In genomic region chr16:32508506-32509065, GRCm38 (mm10) we compare ENCODE assay signal across 11 mouse cellular contexts. TPM values are rescaled to one million over a fixed set of nuclear protein-coding genes. Genes with fewer than 3 reads are reported as not detected.
DNase-seq lines count a peak whose midpoint lies in the region; ATAC-seq and TF ChIP-seq lines count a peak whose summit lies in the region.
"Had no signal": no experiment of that assay in that cellular context is flagged by ENCODE, and none has a peak within 500 bp of the region (broad histone marks: within the 10 kb centered on the region; RNA-seq: fewer than 3 reads in every experiment).

No protein-coding gene starts in this region.

- H3K27ac ChIP-seq in hindbrain, embryonic 14.5 days = peak overlapping the region; percentile 26; the same call in 1 of the 2 replicates
- no peak overlapping the region for H3K27ac ChIP-seq in hindbrain, embryonic 16.5 days (ENCODE audit: low read depth, low read length)
- no peak overlapping the region for H3K27ac ChIP-seq in forebrain, embryonic 16.5 days (ENCODE audit: low read length)
- H3K27ac ChIP-seq in liver, postnatal 0 days (ENCODE audit: low read depth) = peak overlapping the region; percentile 98

- H3K9me3 ChIP-seq in hindbrain, embryonic 14.5 days (ENCODE audit: control insufficient read depth, low read length) = no peaks in the 10 kb centered on the region
- H3K9me3 ChIP-seq in hindbrain, embryonic 16.5 days (ENCODE audit: control insufficient read depth, low read length) = no peaks in the 10 kb centered on the region
- H3K9me3 ChIP-seq in forebrain, embryonic 16.5 days (ENCODE audit: control insufficient read depth, low read length) = no peaks in the 10 kb centered on the region
- no peaks in the 10 kb centered on the region for H3K9me3 ChIP-seq in liver, postnatal 0 days (ENCODE audit: low read length)

- DNase-seq in hindbrain, embryonic 14.5 days (ENCODE audit: low spot score) = no peak
- DNase-seq in MEL-GATA-1-ER (ENCODE audit: extremely low read depth, low read depth) = peak; percentile 48
- DNase-seq in liver, postnatal 0 days = no peak
- no peak for DNase-seq in yolk sac, embryonic 10.5 days (ENCODE audit: low spot score)
- no peak for DNase-seq in urinary bladder, postnatal 14 days (ENCODE audit: low spot score)
- DNase-seq: gastrocnemius, postnatal 14 days; kidney, postnatal 25 days; lung, postnatal 36 days had no signal

- no peak overlapping the region for H3K4me2 ChIP-seq in hindbrain, embryonic 14.5 days (replicated peaks)
- H3K4me2 ChIP-seq in hindbrain, embryonic 16.5 days (ENCODE audit: low read length) = no peak overlapping the region
- H3K4me2 ChIP-seq in forebrain, embryonic 16.5 days (ENCODE audit: low read length) = no peak overlapping the region
- H3K4me2 ChIP-seq in liver, postnatal 0 days (ENCODE audit: low read depth, low read length) = peak overlapping the region; percentile 66

- WGBS in hindbrain, embryonic 14.5 days = 36% methylated on average over 3 of the region's 3 CpGs
- 40% methylated on average over 3 of the region's 3 CpGs for WGBS in hindbrain, embryonic 16.5 days
- 28% methylated on average over 3 of the region's 3 CpGs for WGBS in forebrain, embryonic 16.5 days
- WGBS in liver, postnatal 0 days (ENCODE audit: insufficient replicate concordance) = 42% methylated on average over 3 of the region's 3 CpGs

- H3K9ac ChIP-seq in hindbrain, embryonic 14.5 days = no peak overlapping the region
- no peak overlapping the region for H3K9ac ChIP-seq in hindbrain, embryonic 16.5 days (ENCODE audit: low read depth, low read length)
- no peak overlapping the region for H3K9ac ChIP-seq in forebrain, embryonic 16.5 days (replicated peaks; ENCODE audit: low read depth, low read length)
- H3K9ac ChIP-seq in liver, postnatal 0 days (replicated peaks) = peak overlapping the region; percentile 71

- H3K36me3 ChIP-seq in hindbrain, embryonic 14.5 days (replicated peaks; ENCODE audit: control insufficient read depth, insufficient read depth) = no peaks in the 10 kb centered on the region
- no peaks in the 10 kb centered on the region for H3K36me3 ChIP-seq in hindbrain, embryonic 16.5 days (ENCODE audit: control insufficient read depth, insufficient read depth, low read length)
- H3K36me3 ChIP-seq in forebrain, embryonic 16.5 days (ENCODE audit: control insufficient read depth, insufficient read depth) = no peaks in the 10 kb centered on the region
- H3K36me3 ChIP-seq in liver, postnatal 0 days (replicated peaks; ENCODE audit: insufficient read depth, low read length) = no peaks in the 10 kb centered on the region

- TF ChIP-seq EP300 in liver, postnatal 0 days (IDR thresholded peaks at IDR 0.05; ENCODE audit: low read depth) = no peak

- H3K4me3 ChIP-seq in hindbrain, embryonic 14.5 days (replicated peaks; ENCODE audit: low read length) = no peak overlapping the region
- H3K4me3 ChIP-seq in hindbrain, embryonic 16.5 days (ENCODE audit: low read length) = no peak overlapping the region
- no peak overlapping the region for H3K4me3 ChIP-seq in forebrain, embryonic 16.5 days (replicated peaks; ENCODE audit: low read length)
- H3K4me3 ChIP-seq in liver, postnatal 0 days (ENCODE audit: low read depth, low read length) = peak overlapping the region; percentile 24

- no peaks in the 10 kb centered on the region for H3K27me3 ChIP-seq in hindbrain, embryonic 14.5 days (ENCODE audit: control insufficient read depth, insufficient read depth, low read length)
- no peaks in the 10 kb centered on the region for H3K27me3 ChIP-seq in hindbrain, embryonic 16.5 days (replicated peaks; ENCODE audit: control insufficient read depth, insufficient read depth, low read length)
- no peaks in the 10 kb centered on the region for H3K27me3 ChIP-seq in forebrain, embryonic 16.5 days (replicated peaks; ENCODE audit: control insufficient read depth, insufficient read depth, low read length)
- no peaks in the 10 kb centered on the region for H3K27me3 ChIP-seq in liver, postnatal 0 days (ENCODE audit: insufficient read depth, low read length)

- ATAC-seq in hindbrain, embryonic 14.5 days (ENCODE audit: low FRiP score) = no peak; the same call in 1 of the 2 replicates
- no peak; the same call in 1 of the 2 replicates for ATAC-seq in hindbrain, embryonic 16.5 days
- ATAC-seq in forebrain, embryonic 16.5 days = 0 out of 2 replicates have a peak, but pooled peaks have one; percentile 16
- no peak for ATAC-seq in liver, postnatal 0 days
- ATAC-seq in activated CD4-positive, CD25-positive, alpha-beta regulatory T cell, adult 4 months = no peak

- no peak for TF ChIP-seq CTCF in liver, postnatal 0 days (IDR thresholded peaks at IDR 0.05; ENCODE audit: low read depth)

- H3K4me1 ChIP-seq in hindbrain, embryonic 14.5 days (replicated peaks; ENCODE audit: control insufficient read depth, insufficient read depth, low read length) = peaks cover 4% of the 10 kb centered on the region; the same call in 1 of the 2 replicates
- peaks cover 12% of the 10 kb centered on the region; the same call in 1 of the 2 replicates for H3K4me1 ChIP-seq in hindbrain, embryonic 16.5 days (ENCODE audit: control insufficient read depth, insufficient read depth, low read depth, low read length)
- peaks cover 12% of the 10 kb centered on the region for H3K4me1 ChIP-seq in forebrain, embryonic 16.5 days (replicated peaks; ENCODE audit: control insufficient read depth, insufficient read depth, low read length)
- H3K4me1 ChIP-seq in liver, postnatal 0 days (ENCODE audit: insufficient read depth) = peaks cover 38% of the 10 kb centered on the region

RNA-seq across cellular contexts. Expression of gene Zdhhc19, which starts 12.5 kb away (rescaled TPM):
- not detected in 2 replicates for polyA plus RNA-seq in hindbrain, embryonic 14.5 days (2014; fragmentation: Nextera tagmentation; extraction: Ambion mirVana)
- not detected in 2 replicates for polyA plus RNA-seq in hindbrain, embryonic 16.5 days (2015; fragmentation: Nextera tagmentation; extraction: Ambion mirVana)
- not detected in 2 replicates for polyA plus RNA-seq in forebrain, embryonic 16.5 days (2015; fragmentation: Nextera tagmentation; extraction: Ambion mirVana)
- not detected in 2 replicates for polyA plus RNA-seq in liver, postnatal 0 days (2015; fragmentation: Nextera tagmentation; extraction: Ambion mirVana)
- polyA plus RNA-seq in activated CD4-positive, CD25-positive, alpha-beta regulatory T cell, adult 4 months (2017; shearing (Covaris generic)) = not detected

RNA-seq across cellular contexts. Expression of gene Slc51a, which starts 20.9 kb away (rescaled TPM):
- polyA plus RNA-seq in hindbrain, embryonic 14.5 days (2014; fragmentation: Nextera tagmentation; extraction: Ambion mirVana) = 0.23 and 0.47 TPM in 2 replicates
- polyA plus RNA-seq in hindbrain, embryonic 16.5 days (2015; fragmentation: Nextera tagmentation; extraction: Ambion mirVana) = 0.19 TPM in 1 of 2 replicates, not detected in the other
- 0.09 TPM in 1 of 2 replicates, not detected in the other for polyA plus RNA-seq in forebrain, embryonic 16.5 days (2015; fragmentation: Nextera tagmentation; extraction: Ambion mirVana)
- polyA plus RNA-seq in liver, postnatal 0 days (2015; fragmentation: Nextera tagmentation; extraction: Ambion mirVana) = 0.81 and 1.0 TPM in 2 replicates
- not detected for polyA plus RNA-seq in activated CD4-positive, CD25-positive, alpha-beta regulatory T cell, adult 4 months (2017; shearing (Covaris generic))

Comparison
In these comparisons a context has a peak if more than half of its experiments do, and no peak if none do; other contexts are left out.
1. H3K27ac ChIP-seq: peak in hindbrain, embryonic 14.5 days (single experiment) and liver, postnatal 0 days (single experiment); none in hindbrain, embryonic 16.5 days (single experiment) and forebrain, embryonic 16.5 days (single experiment).